Mouse (Mus musculus): ENCODE results near the gene Myo3b. TPM values are rescaled to one million over a fixed set of nuclear protein-coding genes. Genes with fewer than 3 reads are reported as not detected.
A peak's percentile ranks its signal among the peaks of the same experiment; 100 is the strongest.

The Myo3b gene
- polyA plus RNA-seq, 1 experiment from 2014 or later, result 0.39 TPM

DNA sequence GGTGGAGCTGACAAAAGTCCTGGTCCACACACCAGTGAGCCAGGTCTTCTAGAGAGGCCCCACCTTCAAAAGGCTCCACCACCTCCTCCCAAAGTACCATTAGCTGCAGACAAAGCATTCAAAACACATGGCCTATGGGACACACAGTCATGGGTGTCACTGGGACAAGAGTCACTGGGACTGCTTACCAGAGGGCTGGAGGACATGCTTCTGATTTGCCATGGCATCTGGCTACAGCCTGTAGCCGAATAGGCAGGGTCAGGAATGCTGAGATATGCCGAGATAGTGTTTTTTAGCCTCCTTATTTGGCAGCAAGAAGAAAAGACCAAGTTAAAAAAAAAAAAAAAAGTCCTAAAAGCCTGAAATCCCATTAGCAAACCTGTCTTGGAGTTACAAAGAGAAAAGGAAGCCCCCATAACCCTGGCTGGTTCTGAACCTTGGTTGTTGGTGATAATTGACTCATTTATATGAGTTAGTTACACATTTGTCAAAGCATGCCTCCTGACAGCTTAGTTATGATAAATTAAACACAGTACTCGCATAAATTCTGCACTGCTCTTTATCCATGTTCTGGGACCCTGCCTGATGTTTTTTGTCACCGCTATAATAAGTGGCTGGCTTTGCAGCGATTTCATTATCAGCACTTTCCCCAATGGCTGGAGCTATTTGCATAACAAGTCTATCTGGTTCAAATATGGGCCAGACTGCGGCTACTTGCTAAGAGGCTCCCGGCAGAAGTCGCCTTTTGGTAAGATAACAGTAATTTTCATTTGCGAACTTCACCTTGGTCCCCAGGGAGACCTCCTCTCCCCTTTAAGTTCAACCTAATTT, 156.7 kb downstream of the Myo3b start:
- Histone ChIP-seq H3K9ac (ENCODE audit: low read depth, low read length) (no peak overlapping the region), H3K9me3 (ENCODE audit: control insufficient read depth, low read length) (no peaks in the 10 kb centered on the region), H3K27me3 (replicated peaks; ENCODE audit: control insufficient read depth, insufficient read depth, low read length) (no peaks in the 10 kb centered on the region), H3K4me2 (ENCODE audit: low read length) (no peak overlapping the region), H3K36me3 (ENCODE audit: control insufficient read depth, insufficient read depth, low read length) (no peaks in the 10 kb centered on the region), H3K27ac (ENCODE audit: low read depth, low read length) (no peak overlapping the region), H3K4me3 (ENCODE audit: low read length) (no peak overlapping the region), H3K4me1 (ENCODE audit: control insufficient read depth, insufficient read depth, low read depth, low read length) (no peaks in the 10 kb centered on the region)
- 56% methylated on average over 9 of the region's 9 CpGs for WGBS
- ATAC-seq, result 0 out of 2 replicates have a peak, but pooled peaks have one; percentile 14

GRCm38 (mm10) chr2:70201796-70202555, 163.1 kb downstream of the Myo3b start:
- H3K4me2 ChIP-seq (ENCODE audit: low read length), result peak overlapping the region; percentile 20
- no peak overlapping the region for H3K4me3 ChIP-seq (ENCODE audit: low read length)
- no peaks in the 10 kb centered on the region for H3K27me3 ChIP-seq (replicated peaks; ENCODE audit: control insufficient read depth, insufficient read depth, low read length)
- no peaks in the 10 kb centered on the region for H3K36me3 ChIP-seq (ENCODE audit: control insufficient read depth, insufficient read depth, low read length)
- peak overlapping the region; percentile 54 for H3K27ac ChIP-seq (ENCODE audit: low read depth, low read length)
- no peaks in the 10 kb centered on the region for H3K9me3 ChIP-seq (ENCODE audit: control insufficient read depth, low read length)
- peak; percentile 79 for ATAC-seq
- H3K4me1 ChIP-seq (ENCODE audit: control insufficient read depth, insufficient read depth, low read depth, low read length), result peaks cover 16% of the 10 kb centered on the region
- 21% methylated on average over 11 of the region's 11 CpGs for WGBS
- peak overlapping the region; percentile 27 for H3K9ac ChIP-seq (ENCODE audit: low read depth, low read length)

GRCm38 (mm10) chr2:70202578-70203167, 163.7 kb downstream of the Myo3b start:
- Histone ChIP-seq H3K36me3 (ENCODE audit: control insufficient read depth, insufficient read depth, low read length) (no peaks in the 10 kb centered on the region), H3K9me3 (ENCODE audit: control insufficient read depth, low read length) (no peaks in the 10 kb centered on the region), H3K9ac (ENCODE audit: low read depth, low read length) (peak overlapping the region; percentile 27), H3K4me3 (ENCODE audit: low read length) (no peak overlapping the region), H3K27ac (ENCODE audit: low read depth, low read length) (peak overlapping the region; percentile 54), H3K4me2 (ENCODE audit: low read length) (no peak overlapping the region; the same call in 1 of the 2 replicates), H3K27me3 (replicated peaks; ENCODE audit: control insufficient read depth, insufficient read depth, low read length) (no peaks in the 10 kb centered on the region), H3K4me1 (ENCODE audit: control insufficient read depth, insufficient read depth, low read depth, low read length) (peaks cover 16% of the 10 kb centered on the region)
- WGBS, result 12% methylated on average over 8 of the region's 8 CpGs
- ATAC-seq, result peak; percentile 53

DNA sequence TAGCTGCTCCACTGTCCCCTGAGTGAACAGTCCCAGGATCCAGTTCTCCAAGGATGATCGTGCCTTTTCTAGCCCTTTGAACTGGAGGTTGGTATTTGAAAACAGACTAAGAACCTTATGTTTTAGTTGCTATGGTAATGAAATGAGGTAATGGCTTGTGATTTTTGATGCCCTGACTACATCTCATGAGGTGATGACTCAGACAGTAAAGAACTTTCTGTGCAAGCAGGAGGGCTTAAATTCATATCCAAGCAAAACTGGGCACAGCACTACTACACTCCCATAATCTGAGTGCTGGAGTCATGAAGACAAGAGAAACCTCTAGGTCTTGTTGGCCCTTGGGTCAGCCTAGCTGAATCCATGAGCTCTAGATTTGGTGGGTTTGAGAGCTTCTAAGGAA, 169.5 kb downstream of the Myo3b start:
- 76% methylated on average over 1 of the region's 1 CpGs for WGBS
- Histone ChIP-seq H3K27me3 (replicated peaks; ENCODE audit: control insufficient read depth, insufficient read depth, low read length) (no peaks in the 10 kb centered on the region), H3K27ac (ENCODE audit: low read depth, low read length) (no peak overlapping the region), H3K36me3 (ENCODE audit: control insufficient read depth, insufficient read depth, low read length) (no peaks in the 10 kb centered on the region), H3K9ac (ENCODE audit: low read depth, low read length) (no peak overlapping the region), H3K4me3 (ENCODE audit: low read length) (no peak overlapping the region), H3K9me3 (ENCODE audit: control insufficient read depth, low read length) (no peaks in the 10 kb centered on the region), H3K4me2 (ENCODE audit: low read length) (no peak overlapping the region), H3K4me1 (ENCODE audit: control insufficient read depth, insufficient read depth, low read depth, low read length) (no peaks in the 10 kb centered on the region)
- no peak for ATAC-seq

GRCm38 (mm10) chr2:70209790-70210189, 170.9 kb downstream of the Myo3b start:
- WGBS, result 88% methylated on average over 3 of the region's 3 CpGs
- H3K4me3 ChIP-seq (ENCODE audit: low read length), result no peak overlapping the region
- H3K4me1 ChIP-seq (ENCODE audit: control insufficient read depth, insufficient read depth, low read depth, low read length), result no peaks in the 10 kb centered on the region; the same call in 1 of the 2 replicates
- H3K9me3 ChIP-seq (ENCODE audit: control insufficient read depth, low read length), result no peaks in the 10 kb centered on the region
- H3K9ac ChIP-seq (ENCODE audit: low read depth, low read length), result no peak overlapping the region
- H3K27ac ChIP-seq (ENCODE audit: low read depth, low read length), result no peak overlapping the region
- H3K4me2 ChIP-seq (ENCODE audit: low read length), result no peak overlapping the region
- no peak for ATAC-seq
- no peaks in the 10 kb centered on the region for H3K27me3 ChIP-seq (replicated peaks; ENCODE audit: control insufficient read depth, insufficient read depth, low read length)
- H3K36me3 ChIP-seq (ENCODE audit: control insufficient read depth, insufficient read depth, low read length), result no peaks in the 10 kb centered on the region

GRCm38 (mm10) chr2:70210427-70211332, 171.8 kb downstream of the Myo3b start:
- Histone ChIP-seq H3K27ac (ENCODE audit: low read depth, low read length) (peak overlapping the region; percentile 23; the same call in 1 of the 2 replicates), H3K4me2 (ENCODE audit: low read length) (no peak overlapping the region), H3K9me3 (ENCODE audit: control insufficient read depth, low read length) (no peaks in the 10 kb centered on the region), H3K4me3 (ENCODE audit: low read length) (no peak overlapping the region), H3K9ac (ENCODE audit: low read depth, low read length) (no peak overlapping the region), H3K36me3 (ENCODE audit: control insufficient read depth, insufficient read depth, low read length) (no peaks in the 10 kb centered on the region), H3K27me3 (replicated peaks; ENCODE audit: control insufficient read depth, insufficient read depth, low read length) (no peaks in the 10 kb centered on the region), H3K4me1 (ENCODE audit: control insufficient read depth, insufficient read depth, low read depth, low read length) (no peaks in the 10 kb centered on the region; the same call in 1 of the 2 replicates)
- WGBS, result 79% methylated on average over 22 of the region's 22 CpGs
- ATAC-seq, result peak; percentile 20; the same call in 1 of the 2 replicates

GRCm38 (mm10) chr2:70214401-70214800, 175.5 kb downstream of the Myo3b start:
- no peak overlapping the region for H3K27ac ChIP-seq (ENCODE audit: low read depth, low read length)

DNA sequence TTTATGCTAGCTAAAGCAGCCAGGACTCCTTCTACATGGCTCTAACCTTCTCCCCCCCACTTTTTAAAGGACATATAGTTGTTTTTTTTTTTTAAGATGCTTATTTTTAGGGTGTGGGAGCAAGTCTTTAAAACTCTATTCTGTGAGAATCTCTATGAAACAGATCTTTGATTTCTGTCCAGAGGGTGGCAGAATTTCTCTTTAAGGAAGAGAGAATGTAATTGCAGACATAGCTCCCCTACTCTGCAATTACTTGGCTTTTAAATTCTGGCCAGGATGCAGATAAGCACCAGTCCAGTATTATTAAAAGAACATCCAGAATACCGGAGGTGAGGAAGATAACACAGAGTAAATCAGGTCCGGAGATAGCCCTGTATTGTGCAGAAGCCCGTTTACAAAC, 178.9 kb downstream of the Myo3b start:
- H3K9ac ChIP-seq (ENCODE audit: low read depth, low read length), result no peak overlapping the region
- 87% methylated on average over 3 of the region's 3 CpGs for WGBS
- no peaks in the 10 kb centered on the region; the same call in 1 of the 2 replicates for H3K4me1 ChIP-seq (ENCODE audit: control insufficient read depth, insufficient read depth, low read depth, low read length)
- no peak overlapping the region for H3K4me2 ChIP-seq (ENCODE audit: low read length)
- H3K36me3 ChIP-seq (ENCODE audit: control insufficient read depth, insufficient read depth, low read length), result no peaks in the 10 kb centered on the region
- no peak overlapping the region for H3K4me3 ChIP-seq (ENCODE audit: low read length)
- H3K27me3 ChIP-seq (replicated peaks; ENCODE audit: control insufficient read depth, insufficient read depth, low read length), result no peaks in the 10 kb centered on the region
- no peak for ATAC-seq
- no peak overlapping the region for H3K27ac ChIP-seq (ENCODE audit: low read depth, low read length)
- H3K9me3 ChIP-seq (ENCODE audit: control insufficient read depth, low read length), result no peaks in the 10 kb centered on the region

More at GRCm38 (mm10) chr2:70214401-70214800, 175.5 kb downstream of the Myo3b start:
- H3K4me3 ChIP-seq (ENCODE audit: low read length), result no peak overlapping the region
- no peak overlapping the region for H3K4me2 ChIP-seq (ENCODE audit: low read length)
- no peaks in the 10 kb centered on the region for H3K36me3 ChIP-seq (ENCODE audit: control insufficient read depth, insufficient read depth, low read length)
- no peaks in the 10 kb centered on the region for H3K27me3 ChIP-seq (replicated peaks; ENCODE audit: control insufficient read depth, insufficient read depth, low read length)
- H3K9ac ChIP-seq (ENCODE audit: low read depth, low read length), result no peak overlapping the region
- no peaks in the 10 kb centered on the region; the same call in 1 of the 2 replicates for H3K4me1 ChIP-seq (ENCODE audit: control insufficient read depth, insufficient read depth, low read depth, low read length)
- H3K9me3 ChIP-seq (ENCODE audit: control insufficient read depth, low read length), result no peaks in the 10 kb centered on the region
- 73% methylated on average over 8 of the region's 8 CpGs for WGBS
- no peak for ATAC-seq
